Mouse (Mus musculus) c-Kit-positive CD71-positive TER-119-negative erythroid progenitor cells, embryonic 14.5 days (primary cell): ENCODE measurements at regions not wholly inside any gene's neighbourhood (a gene's known extent, or its start where the extent isn't known, plus 50 kb on each side); places are given as distances from the start of the nearest gene placed in this dataset.

Experiments used
- DNase-seq: peaks from one replicate; pipeline ENCODE4 v3.0.0-alpha.2; 2013; ENCODE audit warnings: low read depth

DNA sequence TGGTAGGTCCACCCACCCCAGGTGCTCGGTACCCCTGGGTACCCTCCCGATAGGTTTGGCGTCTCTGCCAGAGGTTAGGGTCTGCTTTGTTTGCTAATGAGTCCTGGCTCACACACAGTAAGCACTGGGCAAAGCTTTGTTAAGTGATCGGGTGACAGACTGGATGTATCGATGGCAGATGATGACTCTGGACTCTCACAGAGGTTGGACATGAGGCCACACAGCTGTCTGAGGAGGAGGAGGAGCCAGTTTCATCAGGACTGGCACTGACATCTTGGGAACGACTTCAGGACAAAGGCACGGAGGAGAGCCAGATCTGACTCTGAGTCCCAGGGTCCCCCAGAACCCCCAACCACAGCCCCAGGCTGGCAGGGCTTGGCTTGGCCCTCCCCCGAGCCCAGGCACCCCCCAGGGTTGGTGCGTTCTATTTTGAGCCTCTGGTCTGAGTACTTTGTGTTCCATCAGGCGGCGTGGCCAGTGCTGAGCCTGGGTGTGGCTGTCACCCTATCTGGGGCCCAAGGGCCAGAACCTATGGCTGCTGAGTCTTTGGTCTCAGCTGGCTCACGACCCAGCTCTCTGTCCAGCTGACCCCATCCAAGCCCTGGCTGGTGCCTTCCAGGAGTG lies 67.6 kb upstream of the Tmem189 start:
- no peak for DNase-seq

DNA sequence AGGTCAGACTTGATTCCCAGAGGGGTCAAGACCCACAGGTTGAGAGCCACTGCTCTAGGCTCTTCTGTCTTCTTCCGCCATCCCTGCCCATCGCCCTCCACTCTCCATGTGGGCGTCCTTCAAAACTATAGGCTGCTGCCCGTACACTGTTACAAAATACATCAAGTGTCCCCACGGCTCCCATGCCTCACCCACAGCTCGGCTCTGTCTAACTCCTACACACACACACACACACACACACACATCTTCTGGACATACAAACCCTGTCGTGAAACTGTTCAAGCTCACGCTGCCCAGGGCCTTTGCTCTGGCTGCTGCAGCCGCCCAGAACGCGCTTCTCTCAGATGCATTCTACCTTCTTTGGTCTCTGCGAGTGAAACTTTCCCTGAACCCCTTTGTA lies 67.1 kb upstream of the Tmem189 start:
- DNase-seq = no peak

DNA sequence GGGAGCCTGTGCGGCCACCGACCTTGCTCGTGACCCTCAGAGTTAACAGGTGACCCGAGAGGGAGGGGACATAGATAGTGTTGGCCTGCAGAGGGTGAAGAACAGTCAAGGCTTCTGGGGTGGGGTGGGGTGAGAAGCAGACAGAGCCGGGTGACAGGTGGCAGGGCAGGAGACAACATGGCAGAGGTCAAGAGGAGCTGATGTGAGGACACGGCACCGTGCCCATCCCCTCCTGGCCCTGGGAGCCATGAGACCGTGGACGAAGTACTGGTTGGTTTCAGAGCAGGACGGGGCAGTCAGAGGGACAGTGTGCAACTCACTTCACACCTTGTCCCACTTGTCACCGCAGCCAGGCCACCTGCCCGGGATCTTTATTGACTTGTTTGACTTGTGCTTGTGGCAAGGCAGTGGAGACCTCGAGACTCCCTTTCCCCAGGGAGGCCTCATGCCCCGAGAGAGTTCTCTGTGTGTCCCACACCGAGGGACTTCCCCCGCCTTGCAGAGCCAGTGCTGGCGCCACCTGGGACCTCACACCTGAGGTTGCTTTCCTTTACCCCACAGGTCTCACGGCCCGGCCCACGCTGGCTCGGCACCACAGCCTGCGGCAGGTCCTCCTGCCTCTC lies 65.4 kb upstream of the Tmem189 start:
- DNase-seq = no peak

DNA sequence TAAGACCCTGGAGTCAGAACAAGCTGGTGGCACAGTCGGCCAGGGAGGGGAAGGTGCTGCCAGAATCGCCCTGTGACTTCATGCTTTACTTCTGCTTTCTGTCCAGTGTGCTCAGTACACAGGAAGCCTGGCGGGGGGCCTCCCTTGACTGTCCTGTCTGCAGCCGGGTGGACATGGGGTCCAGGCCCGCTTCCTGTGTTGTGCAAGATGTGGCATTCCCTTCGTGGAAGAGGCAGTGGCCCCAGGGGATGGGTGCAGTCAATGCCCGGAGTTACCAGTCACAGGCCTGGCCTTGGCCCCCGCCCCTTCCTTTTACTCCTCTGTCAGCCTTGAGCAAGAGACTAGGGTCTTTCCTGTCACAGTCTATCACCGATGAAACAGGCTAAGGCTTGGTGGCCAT lies 64.3 kb upstream of the Tmem189 start:
- no peak for DNase-seq

DNA sequence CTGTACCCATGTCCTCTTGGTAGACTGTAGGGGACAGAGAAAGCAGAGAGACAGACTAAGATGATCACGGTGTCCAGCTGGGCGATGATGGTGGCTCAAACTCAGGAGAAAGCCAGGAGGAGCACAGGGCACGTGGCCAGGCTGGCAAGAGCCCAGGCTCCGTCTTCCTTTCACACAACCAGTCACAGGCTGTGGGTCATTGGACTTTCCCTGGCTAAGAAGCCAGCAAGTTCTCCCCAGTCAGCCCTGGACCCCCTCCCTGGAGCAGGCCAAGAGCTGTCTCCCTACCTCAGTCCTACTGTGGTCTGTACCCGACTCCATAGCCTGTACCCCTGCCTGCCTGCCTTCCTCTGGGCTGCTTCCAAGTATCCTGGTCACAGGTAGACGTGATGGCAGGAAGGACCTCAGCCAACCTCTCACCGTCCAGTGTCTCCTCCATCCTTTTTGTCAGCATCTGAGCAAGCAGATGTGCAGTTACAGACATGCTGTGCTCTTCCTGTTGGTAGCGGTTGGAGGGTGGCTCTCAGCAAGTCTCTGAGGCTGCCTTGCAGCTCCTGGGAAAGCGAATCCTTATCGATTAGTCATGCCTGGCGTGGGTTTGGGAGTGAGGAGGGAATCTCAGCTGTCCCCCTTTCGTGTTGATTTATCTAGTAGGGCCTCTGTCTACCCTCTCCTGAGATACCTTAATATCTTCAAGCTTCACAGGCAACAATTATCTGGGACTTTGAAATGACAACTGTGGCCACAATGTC lies 63.4 kb upstream of the Tmem189 start:
- DNase-seq = no peak

DNA sequence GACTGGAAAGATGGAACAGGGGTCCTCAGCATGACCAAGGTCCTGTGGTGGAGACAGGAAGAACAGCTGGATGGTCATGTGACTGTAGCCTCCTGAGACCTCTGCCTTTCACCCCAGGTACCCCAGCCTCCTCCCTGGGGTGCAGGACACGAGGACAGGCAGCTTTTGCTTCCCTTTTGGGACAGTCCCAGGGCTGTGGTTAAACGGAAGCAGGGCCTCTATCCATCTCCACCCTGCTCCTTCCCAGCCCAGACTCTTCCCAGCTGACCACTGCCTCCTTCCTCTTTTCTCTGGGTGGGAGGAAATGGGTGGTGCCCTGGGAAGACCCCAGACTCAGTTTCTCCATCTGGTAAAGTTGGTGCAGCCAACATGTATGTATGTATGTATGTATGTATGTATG lies 62.0 kb upstream of the Tmem189 start:
- no peak for DNase-seq

DNA sequence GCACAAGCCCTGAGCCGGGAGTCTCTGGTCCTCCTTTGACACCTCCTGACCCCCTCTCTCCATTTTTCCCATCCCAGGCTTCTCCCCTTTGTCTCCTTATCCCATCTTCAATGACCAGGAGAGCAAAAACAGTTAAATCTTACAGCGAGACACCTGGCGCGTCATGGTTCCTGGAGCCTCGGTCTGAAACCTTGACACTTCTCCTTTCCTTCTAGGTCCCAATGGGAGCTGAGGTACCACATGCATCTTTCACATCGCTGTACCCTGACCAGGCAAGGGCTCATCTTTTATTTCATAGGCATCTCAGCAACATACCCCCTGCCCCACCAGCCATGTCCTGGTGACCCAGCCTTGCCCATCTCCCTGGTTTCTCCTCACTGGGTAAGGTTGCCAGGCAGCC lies 58.7 kb upstream of the Tmem189 start:
- DNase-seq = no peak

DNA sequence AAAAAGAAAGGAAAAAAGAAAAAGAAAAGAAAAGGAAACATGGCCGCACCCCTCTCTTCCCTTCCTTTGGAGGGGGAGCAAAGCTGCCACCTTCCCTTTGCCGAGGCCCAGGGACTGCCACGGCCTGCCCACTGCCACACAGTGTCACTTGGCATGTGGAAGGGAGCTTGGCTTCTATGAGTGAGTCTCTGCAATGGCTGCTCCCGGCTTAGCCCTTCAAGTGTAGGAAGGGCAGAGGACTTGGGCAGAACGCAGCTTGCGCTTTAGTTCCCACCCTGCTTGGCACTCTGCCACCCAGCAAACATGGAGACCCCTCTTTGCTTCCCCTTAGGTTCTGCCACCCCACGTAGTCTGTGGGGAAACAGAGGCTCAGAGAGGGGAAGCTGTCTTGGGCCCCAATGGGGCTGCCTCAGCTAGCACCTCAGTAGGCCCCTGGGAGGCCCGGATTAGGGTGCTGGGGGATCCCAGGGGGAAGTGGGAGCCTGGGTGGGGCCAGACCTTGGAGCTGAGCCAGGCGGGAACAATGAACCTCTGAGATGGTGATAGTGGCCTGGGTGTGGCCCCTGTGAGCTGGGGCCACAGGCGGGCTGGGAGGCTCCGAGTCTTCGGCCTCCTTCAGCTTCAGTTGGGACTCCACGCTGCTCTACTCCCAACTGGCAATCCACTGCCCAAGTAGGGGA lies 57.7 kb upstream of the Tmem189 start:
- peak; percentile 45 for DNase-seq

DNA sequence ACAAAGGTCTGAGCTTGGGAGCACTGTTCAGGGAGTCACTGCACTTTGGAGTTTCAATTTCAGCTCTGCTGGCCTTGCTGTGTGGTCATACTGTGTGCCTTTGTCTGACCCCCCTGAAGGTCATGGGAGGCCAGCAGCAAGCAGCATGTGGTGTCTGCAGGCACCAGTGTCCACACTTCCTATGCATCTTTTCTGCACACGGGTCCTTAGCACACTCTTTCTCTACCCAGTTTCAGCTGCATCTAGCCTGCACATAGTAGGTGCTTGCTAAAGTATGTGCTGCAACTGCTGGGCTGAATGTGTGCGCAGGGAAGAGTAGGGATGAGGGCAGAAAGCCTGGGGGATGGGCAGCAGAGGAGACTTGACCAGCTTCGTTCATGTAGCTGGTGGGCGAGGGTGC lies 56.7 kb upstream of the Tmem189 start:
- no peak for DNase-seq

DNA sequence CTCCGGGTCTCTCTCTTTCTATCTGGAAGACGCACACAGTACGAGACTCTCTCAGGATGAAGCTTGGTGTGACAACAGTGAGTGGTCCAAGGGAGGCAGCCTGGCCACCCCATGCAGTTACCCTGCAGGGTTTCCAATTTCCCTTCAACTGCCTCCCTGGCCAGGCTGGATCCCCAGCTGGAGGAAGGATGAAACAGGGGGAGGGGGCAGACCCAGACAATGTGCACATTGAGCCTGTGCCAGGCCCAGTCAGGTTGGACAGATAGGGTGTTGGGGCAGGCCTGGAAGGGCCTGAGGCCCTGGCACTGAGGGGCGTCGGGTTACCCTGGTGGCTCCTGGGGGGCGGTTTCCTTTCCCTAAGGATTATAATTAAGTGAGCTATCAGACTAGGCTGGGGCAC lies 55.8 kb upstream of the Tmem189 start:
- no peak for DNase-seq

DNA sequence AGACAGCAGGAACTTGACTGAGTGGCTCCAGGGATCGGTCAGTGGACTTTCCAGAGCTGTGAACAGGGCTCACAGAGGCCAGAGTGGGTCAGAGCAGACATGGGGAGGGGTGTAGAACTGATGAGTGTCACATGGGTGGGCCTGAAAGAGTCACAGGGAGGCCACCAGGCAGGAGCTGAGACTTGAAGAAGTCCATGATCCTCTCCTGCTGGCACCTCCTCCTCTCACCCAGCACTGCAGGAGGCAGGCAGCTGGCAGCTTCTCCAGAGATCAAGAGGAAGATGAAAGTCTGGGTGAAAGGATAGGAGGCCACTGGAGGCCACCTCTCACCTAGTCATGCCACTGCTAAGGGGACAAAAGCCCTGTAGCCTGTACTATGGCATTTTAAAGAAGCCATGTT lies 54.5 kb upstream of the Tmem189 start:
- DNase-seq = no peak

DNA sequence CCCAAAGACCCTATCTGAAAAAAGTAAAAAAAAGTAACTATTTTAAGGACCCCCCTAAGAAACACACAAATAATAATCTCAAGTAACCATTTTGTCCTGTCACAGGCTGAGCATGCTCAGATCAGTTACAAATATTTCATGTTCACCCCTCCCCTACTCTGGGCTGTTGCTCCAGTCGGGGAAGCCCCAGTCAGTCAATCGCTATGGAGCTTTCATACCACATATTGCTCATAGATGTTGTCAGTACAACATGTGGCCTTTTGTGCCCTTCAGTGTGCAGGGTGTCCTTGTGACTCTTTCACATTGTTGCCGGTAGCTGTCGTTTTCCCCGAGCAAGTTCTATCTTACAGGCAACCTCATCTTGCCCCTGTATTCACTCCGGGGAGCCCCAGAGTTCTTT lies 52.9 kb upstream of the Tmem189 start:
- no peak for DNase-seq

DNA sequence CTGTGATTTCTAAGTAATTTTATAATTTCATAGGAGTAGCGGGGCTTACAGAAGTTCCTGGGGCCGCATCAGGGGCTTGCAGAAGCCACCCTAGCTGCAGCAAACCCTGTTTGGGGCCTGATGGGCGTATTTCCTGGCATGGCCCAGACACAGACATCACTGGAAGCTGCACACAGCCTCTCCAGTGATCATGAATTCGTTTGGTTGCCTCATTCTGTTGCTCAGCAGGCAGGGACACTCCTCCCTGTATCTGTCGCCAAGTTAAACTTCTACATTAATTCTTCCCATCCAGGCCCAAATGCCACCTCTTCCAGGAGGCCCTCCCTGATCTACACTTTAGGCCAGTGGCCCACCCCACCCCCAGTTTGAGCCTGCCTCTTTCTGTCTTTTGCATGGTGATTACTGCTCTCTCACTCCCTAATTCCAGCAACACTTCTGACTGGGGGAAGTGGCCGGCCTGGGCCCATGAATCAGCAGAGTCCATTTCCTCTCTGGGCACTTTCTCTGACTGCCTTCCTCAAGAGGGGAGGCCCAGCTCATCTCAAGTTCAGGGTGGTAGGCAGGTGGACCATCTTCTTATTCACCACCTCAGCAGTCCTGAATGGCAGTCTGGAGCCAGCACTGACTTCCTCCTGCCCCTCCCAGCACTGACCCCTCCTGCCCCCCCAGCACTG lies 51.0 kb upstream of the Tmem189 start:
- no peak for DNase-seq
